Mouse (Mus musculus): ENCODE measurements around the gene Cyb5r3. TPM values are rescaled to one million over a fixed set of nuclear protein-coding genes. Genes with fewer than 3 reads are reported as not detected.
"Not testable (repeated sequence)": the region's sequence is repeated elsewhere in the genome, so short reads cannot be mapped to it uniquely, and the experiment has no call there.

Gene Cyb5r3
- polyA plus RNA-seq, 1 experiment: 62.2 TPM

GRCm38 (mm10) chr15:83150694-83151093 lies 21.7 kb downstream of the Cyb5r3 start:
- DNase-seq (ENCODE audit: extremely low spot score in 1 of 2, low spot score in 1 of 2): no peak

- no peak for DNase-seq (ENCODE audit: extremely low spot score in 1 of 2, low spot score in 1 of 2)
These were observed 22.3 kb downstream of the Cyb5r3 start for GRCm38 (mm10) chr15:83150073-83150442.

GRCm38 (mm10) chr15:83149196-83150072 lies 23.0 kb downstream of the Cyb5r3 start, which contains the start of gene Poldip3:
Gene Poldip3 (minus strand): TSS chr15:83149384.
- peak; percentile 96 to 99 for DNase-seq (ENCODE audit: extremely low spot score in 1 of 2, low spot score in 1 of 2)

GRCm38 (mm10) chr15:83148801-83149195 lies 23.6 kb downstream of the Cyb5r3 start:
- DNase-seq (ENCODE audit: extremely low spot score in 1 of 2, low spot score in 1 of 2): no peak

- no peak for DNase-seq (ENCODE audit: extremely low spot score in 1 of 2, low spot score in 1 of 2)
These were observed 24.0 kb downstream of the Cyb5r3 start for GRCm38 (mm10) chr15:83148395-83148794.

GRCm38 (mm10) chr15:83145541-83145940 lies 26.9 kb downstream of the Cyb5r3 start:
- no peak for DNase-seq (ENCODE audit: extremely low spot score in 1 of 2, low spot score in 1 of 2)

- peak; percentile 46 to 64 for DNase-seq (ENCODE audit: extremely low spot score in 1 of 2, low spot score in 1 of 2)
These were observed 29.5 kb downstream of the Cyb5r3 start for GRCm38 (mm10) chr15:83142861-83143260.

GRCm38 (mm10) chr15:83135654-83136053 lies 36.7 kb downstream of the Cyb5r3 start:
- DNase-seq (ENCODE audit: extremely low spot score in 1 of 2, low spot score in 1 of 2): no peak

GRCm38 (mm10) chr15:83134671-83135070 lies 37.7 kb downstream of the Cyb5r3 start:
- DNase-seq (ENCODE audit: extremely low spot score in 1 of 2, low spot score in 1 of 2): no peak

GRCm38 (mm10) chr15:83129530-83130231 lies 42.7 kb downstream of the Cyb5r3 start:
- DNase-seq (ENCODE audit: extremely low spot score in 1 of 2, low spot score in 1 of 2): no peak

GRCm38 (mm10) chr15:83127037-83127436 lies 45.4 kb downstream of the Cyb5r3 start:
- DNase-seq (ENCODE audit: extremely low spot score in 1 of 2, low spot score in 1 of 2): not testable (repeated sequence)

- no peak for DNase-seq (ENCODE audit: extremely low spot score in 1 of 2, low spot score in 1 of 2)
These were observed 45.8 kb downstream of the Cyb5r3 start for GRCm38 (mm10) chr15:83126582-83126981.

GRCm38 (mm10) chr15:83124625-83125024 lies 47.8 kb downstream of the Cyb5r3 start:
- no peak for DNase-seq (ENCODE audit: extremely low spot score in 1 of 2, low spot score in 1 of 2)

- peak; percentile 83 to 94 for DNase-seq (ENCODE audit: extremely low spot score in 1 of 2, low spot score in 1 of 2)
These were observed 49.7 kb downstream of the Cyb5r3 start, which contains the start of gene Rrp7a for GRCm38 (mm10) chr15:83122566-83123145. Gene Rrp7a (minus strand): TSS chr15:83122801.

- peak; percentile 37 to 78 for DNase-seq (ENCODE audit: extremely low spot score in 1 of 2, low spot score in 1 of 2)
These were observed 50.5 kb downstream of the Cyb5r3 start for GRCm38 (mm10) chr15:83121709-83122565.

- peak in 1 of 2 experiments; percentile 70 for DNase-seq (ENCODE audit: extremely low spot score in 1 of 2, low spot score in 1 of 2)
These were observed 54.0 kb downstream of the Cyb5r3 start for GRCm38 (mm10) chr15:83118360-83118759.

GRCm38 (mm10) chr15:83115071-83115470 lies 57.3 kb downstream of the Cyb5r3 start:
- DNase-seq (ENCODE audit: extremely low spot score in 1 of 2, low spot score in 1 of 2): no peak

- DNase-seq (ENCODE audit: extremely low spot score in 1 of 2, low spot score in 1 of 2): no peak
These were observed 58.3 kb downstream of the Cyb5r3 start for GRCm38 (mm10) chr15:83114106-83114505.

- DNase-seq (ENCODE audit: extremely low spot score in 1 of 2, low spot score in 1 of 2): peak in 1 of 2 experiments; percentile 79
These were observed 59.5 kb downstream of the Cyb5r3 start for GRCm38 (mm10) chr15:83112898-83113297.

- DNase-seq (ENCODE audit: extremely low spot score in 1 of 2, low spot score in 1 of 2): no peak
These were observed 60.5 kb downstream of the Cyb5r3 start for GRCm38 (mm10) chr15:83111874-83112273.

Measured in frontal cortex, adult 2 months (tissue).